Mouse (Mus musculus): ENCODE measurements around the gene Gm867.

Gene Gm867

DNA sequence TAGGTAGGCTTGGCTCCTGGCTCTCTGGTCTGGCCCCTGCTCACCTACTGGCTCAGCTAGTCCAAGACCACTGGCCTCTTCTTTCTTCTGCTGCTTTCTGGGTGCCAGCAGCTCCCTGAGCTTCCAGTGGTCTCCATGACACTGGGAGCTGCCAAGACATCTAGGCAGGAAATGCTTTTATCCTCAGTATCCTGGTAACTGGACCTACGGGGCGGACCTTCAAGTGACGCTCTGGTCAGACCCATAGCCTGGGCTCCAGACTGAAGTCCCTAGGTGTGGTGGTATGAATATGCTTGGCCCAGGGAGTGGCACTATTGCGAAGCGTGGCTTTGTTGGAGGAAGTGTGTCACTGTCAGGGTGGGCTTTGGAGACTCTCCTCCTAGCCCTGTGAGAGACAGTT is at the start of gene Gm867:
Gm867 (minus strand) TSS at position 153 of the 400 bp plus-strand sequence.
- no peak for DNase-seq

- no peak for DNase-seq
Observed at GRCm38 (mm10) chr10:75979432-75979831, 39.0 kb upstream of the Gm867 start.

GRCm38 (mm10) chr10:75978835-75979157 is 38.3 kb upstream of the Gm867 start:
- DNase-seq = no peak

GRCm38 (mm10) chr10:75978119-75978834 is 37.8 kb upstream of the Gm867 start:
- no peak for DNase-seq

DNA sequence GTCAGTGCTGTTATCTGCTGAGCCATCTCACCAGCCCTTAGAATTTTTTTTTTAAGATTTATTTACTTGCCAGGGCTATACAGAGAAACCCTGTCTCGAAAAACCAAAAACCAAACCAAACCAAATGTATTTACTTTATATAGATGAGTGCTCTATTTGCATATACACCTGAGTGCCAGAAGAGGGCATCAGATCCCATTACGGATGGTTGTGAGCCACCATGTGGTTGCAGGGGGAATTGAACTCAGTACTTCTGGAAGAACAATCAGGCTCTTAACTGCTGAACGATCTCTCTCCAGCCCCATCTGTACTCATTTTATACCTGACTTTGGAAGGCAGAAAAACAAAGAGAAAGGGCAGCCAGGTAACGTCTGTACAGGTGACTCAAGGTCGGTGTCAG is 34.7 kb upstream of the Gm867 start:
- no peak for DNase-seq

DNA sequence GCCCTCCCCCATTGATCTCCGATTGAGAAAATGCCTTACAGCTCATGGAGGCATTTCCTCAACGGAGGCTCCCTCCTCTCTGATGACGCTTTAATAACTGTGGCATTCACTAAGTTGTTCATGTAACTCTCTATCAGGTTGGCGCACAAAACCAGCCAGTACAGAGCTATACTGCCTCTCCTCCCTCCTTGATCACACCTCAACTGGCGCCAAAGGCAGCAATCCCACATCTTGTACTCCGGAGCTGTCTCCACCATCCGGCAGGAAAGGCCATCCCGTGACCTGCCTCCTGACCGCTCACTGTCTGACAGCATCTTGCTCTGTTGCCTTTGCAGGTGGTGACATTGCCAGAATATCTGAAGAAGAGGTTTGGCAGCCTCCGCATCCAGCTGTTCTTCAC is 33.4 kb upstream of the Gm867 start:
- no peak for DNase-seq

- DNase-seq = no peak
Observed at GRCm38 (mm10) chr10:75954381-75954811, 13.9 kb upstream of the Gm867 start, which contains the start of gene Gm5134. Gene Gm5134, plus strand, starts transcription at chr10:75954514.

DNA sequence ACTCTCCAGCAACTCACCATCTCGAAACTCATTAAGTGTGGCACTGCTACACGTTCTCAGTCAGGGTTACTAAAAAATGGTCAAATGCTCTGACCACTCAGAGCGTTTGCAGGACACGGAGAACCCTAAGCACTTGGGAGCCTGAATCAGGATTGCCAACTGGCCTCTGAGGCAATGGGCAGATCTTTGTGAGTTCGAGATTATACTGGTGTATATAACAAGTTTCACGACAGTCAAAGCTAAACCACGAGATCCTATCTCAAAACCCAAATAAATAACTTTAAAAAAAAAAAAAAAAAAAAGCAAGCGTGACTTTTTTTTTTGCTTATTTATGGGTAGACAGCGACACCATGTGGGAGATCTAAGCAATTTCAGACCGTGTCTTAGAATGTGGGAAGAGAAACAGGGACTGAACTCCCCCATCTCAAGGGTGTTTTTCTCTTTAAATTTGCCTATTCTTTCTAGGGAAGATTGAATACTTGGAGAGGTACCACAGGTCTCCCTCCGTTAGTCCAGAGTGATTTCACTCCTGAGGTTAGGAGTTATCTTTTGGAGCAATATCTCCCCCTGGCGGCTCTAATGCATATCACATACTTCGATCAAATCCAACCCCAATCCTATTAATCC is 11.1 kb upstream of the Gm867 start:
- DNase-seq = no peak

- no peak for DNase-seq
Observed at GRCm38 (mm10) chr10:75950791-75951210, 10.3 kb upstream of the Gm867 start.

DNA sequence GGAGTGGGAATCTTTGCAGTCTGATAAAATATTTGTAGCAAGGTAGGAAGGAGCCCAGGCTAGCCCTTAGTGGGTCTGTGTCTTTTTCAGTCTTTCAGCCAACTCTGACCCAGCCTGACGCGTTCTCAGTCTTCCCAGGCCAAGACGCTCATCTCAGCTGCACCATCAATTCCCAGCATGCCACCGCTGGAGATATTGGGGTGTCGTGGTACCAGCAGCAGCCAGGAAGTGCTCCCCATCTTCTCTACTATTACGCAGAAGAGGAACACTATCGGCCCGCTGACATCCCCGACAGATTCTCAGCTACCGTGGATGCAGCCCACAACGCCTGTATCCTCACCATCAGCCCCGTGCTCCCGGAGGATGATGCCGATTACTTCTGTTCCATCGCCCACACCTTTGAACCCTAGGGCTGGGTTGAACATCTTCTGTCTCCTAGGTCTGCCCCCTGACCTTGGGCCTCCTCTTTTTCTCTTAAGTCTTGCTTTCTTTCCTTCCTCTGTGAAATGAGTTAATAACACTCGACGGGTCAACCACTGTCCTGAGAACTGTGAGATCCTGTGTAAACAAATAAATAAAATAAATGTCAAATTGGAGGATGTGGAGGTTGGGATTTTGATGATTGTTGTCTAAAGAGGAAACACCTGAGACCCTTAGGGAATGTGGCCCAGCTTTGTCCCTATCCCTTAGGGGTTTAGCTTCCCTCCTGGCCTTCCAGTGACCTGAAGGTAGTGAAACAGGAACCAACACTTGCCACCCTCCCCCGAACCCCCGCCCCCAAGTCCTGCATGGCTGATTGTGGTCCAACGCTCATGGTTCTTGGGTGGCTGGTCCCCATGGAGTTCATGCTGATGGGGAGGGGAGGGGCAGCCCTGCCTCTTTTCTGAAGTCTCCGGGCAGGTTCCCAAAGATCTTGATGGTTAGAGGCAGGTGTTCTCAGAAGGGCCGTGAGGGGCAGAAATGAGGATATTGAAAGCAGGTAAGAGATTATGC is 8.9 kb upstream of the Gm867 start:
- DNase-seq = no peak

- no peak for DNase-seq
Observed at GRCm38 (mm10) chr10:75948079-75948478, 7.6 kb upstream of the Gm867 start.

- DNase-seq = no peak
Observed at GRCm38 (mm10) chr10:75945896-75946295, 5.4 kb upstream of the Gm867 start.

GRCm38 (mm10) chr10:75945213-75945612 is 4.7 kb upstream of the Gm867 start:
- DNase-seq = no peak

DNA sequence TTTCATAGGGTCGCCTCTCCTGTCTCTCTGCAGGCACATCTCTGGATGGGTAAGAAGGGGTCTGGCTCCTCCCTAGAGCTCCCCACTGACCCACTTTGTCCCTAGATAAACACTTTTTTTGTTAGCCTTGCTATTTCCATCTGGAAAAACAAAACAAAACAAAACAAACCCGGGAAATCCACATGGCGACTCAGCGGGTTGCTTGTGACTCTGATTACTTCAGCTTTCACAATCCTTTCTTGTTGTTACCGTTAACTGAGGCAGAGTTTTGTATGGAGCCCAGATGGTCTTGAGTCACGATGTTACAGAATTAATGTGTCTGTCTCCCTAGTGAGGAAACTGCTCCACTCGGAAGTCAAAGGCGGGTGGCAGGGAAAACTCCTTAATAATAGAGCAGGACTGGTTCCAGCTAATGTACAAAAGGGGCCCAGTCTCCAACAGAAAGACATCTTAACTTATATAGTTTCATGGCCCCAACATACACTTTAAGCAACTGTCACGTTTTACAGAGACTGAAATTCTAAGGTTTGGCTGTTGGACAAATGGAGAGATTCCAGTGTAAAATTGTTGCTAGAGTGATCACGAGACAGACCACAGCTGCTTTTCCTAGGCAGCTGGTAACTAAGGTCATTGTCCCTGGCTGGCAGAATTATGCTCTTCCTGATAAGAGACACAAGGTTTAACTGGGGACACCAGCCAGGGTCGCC is 3.7 kb upstream of the Gm867 start:
- DNase-seq = no peak

- DNase-seq = no peak
Observed at GRCm38 (mm10) chr10:75942736-75943477, 2.4 kb upstream of the Gm867 start, which contains the start of gene Vpreb3. Gene Vpreb3, plus strand, starts transcription at chr10:75943057.

GRCm38 (mm10) chr10:75941042-75941824 is 761 bp upstream of the Gm867 start:
- DNase-seq = no peak

DNA sequence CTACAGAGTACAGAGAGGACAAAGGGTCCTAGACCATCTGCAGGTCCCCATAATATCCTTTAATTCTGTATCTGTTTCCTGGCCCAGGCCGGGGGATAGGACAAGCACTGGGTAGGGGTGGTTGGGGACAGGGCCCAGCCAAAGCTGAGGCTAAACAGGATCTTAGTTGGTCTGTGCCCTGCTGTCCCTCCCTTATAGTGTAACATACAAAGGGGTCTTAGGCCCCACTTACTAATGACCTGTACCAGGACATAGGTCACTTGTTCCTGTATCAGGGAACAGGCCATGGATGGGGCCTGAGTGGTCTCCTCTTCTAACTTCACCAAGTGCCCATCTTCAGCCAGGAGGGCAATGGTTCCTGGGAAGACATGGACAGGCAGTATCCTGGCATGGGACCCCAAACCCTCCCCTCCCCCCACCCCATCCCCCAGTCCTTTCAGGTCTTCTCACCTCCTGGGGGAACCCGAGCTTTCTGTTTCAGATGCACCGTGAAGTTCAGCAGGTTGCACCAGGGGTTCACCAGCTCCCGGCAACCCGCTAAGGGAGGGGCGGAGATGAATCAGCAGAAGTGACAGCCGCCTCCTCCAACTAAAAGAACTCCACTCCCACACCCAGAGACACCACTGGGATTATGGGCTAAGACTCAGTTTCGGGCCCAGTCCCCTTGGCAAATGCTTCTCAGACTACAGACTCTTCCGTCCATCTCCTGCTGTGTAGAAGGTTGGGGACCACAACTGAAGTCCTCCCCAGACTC is 814 bp downstream of the Gm867 start:
- peak; percentile 64 for DNase-seq

GRCm38 (mm10) chr10:75937851-75938643 is 2.4 kb downstream of the Gm867 start:
- DNase-seq = no peak

GRCm38 (mm10) chr10:75936909-75937667 is 3.4 kb downstream of the Gm867 start:
- DNase-seq = no peak

All from right cerebral cortex, adult 18-20 months (tissue).